Mouse (Mus musculus) monocyte, adult 2 months (primary cell): Measurements from ENCODE around the gene Hps3.
"Not testable (repeated sequence)": the region's sequence is repeated elsewhere in the genome, so short reads cannot be mapped to it uniquely, and the experiment has no call there.

Experiments used
- DNase-seq, 2 experiments: peaks; one replicate each; pipeline ENCODE4 v3.0.0; 2022; ENCODE audit warnings: low spot score in 2 of 2, low read depth in 1 of 2

Hps3 gene

GRCm38 (mm10) chr3:19949401-19949800, 85.7 kb downstream of the Hps3 start:
- DNase-seq = not testable (repeated sequence)

- DNase-seq = no peak
Measured at GRCm38 (mm10) chr3:19948552-19948951, 86.6 kb downstream of the Hps3 start.
